Mouse (Mus musculus) liver, embryonic 14.5 days (tissue): Measurements from ENCODE around the gene Sh2d7.

Experiments used
- CTCF ChIP-seq: IDR thresholded peaks from 2 replicates; pipeline ENCODE4 v1.5.1; 2016; ENCODE audit warnings: antibody characterized with exemption, low read depth, control low read depth
- EP300 ChIP-seq: IDR thresholded peaks from 2 replicates; pipeline ENCODE4 v1.6.1; 2016; ENCODE audit warnings: antibody characterized with exemption, low read depth

DNA sequence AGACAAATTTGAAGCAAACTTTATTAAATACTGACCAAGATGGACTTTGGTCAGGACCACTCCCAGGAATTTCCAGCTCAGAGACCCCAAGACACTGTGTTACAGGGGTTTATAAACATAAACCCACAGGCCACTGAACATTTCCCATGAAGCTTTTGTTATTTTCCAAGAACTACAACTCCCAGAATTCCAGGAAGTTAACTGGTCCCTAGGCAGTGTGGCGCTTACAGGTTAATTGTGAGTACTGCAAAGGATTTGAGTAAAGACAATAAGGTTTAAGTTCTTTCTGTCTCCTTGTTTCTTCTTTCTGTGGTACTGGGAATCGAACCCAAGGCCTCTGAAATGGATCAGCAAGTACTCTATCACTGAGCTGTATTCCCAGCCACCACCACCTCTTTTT, 29.9 kb downstream of the Sh2d7 start:
- TF ChIP-seq CTCF: no peak
- no peak for TF ChIP-seq EP300
